Mouse (Mus musculus) Muller cell, postnatal 12 days (primary cell): ENCODE results near the gene Fam198a.

Experiments
- DNase-seq: peaks from one replicate; pipeline ENCODE4 v3.0.0-alpha.2; 2015; ENCODE audit errors: inconsistent ontology term

Fam198a gene

DNA sequence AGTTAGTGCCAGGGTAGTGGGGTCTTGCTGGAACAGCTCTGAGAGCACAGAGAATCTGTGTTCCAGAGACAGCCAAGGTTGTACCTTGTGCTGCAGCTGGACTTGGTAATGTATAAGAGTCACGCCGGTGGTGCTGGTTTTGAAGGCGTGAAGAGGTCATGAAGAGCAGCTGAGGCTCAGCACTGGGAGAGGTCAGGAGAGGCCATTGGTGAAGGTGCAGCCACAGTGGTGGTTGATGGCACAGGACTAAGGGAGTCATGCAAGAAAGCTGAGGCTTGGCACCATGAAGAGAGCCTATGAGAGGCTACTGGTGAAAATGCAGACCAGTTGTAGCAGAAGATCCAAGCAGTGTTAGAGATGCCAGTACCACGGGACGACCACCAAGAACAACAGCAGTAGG, 70.8 kb downstream of the Fam198a start:
- DNase-seq, result no peak

GRCm38 (mm10) chr9:122022776-122023175, 72.0 kb downstream of the Fam198a start:
- peak; percentile 90 for DNase-seq

- peak; percentile 20 for DNase-seq
Observed at GRCm38 (mm10) chr9:122023873-122024272, 73.1 kb downstream of the Fam198a start.

DNA sequence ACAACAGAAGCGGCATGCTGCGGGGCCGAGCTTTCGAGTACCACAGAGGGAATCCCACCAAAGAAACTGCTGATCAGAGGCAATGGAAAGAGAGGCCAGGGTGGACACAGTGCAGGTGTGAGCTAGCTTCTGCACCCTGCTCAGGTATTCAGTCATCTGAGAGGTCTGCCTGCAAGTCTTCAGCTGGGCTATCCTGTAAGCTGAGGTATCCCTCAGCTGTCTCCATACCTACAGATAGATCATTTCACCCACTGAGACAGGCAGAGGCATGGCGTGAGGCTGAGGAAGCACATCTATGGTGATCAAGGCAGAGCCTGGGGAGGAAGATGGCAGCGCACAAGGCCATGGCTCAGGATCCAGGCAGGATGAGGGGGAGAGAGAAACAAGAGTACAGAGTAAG, 73.6 kb downstream of the Fam198a start:
- no peak for DNase-seq

DNA sequence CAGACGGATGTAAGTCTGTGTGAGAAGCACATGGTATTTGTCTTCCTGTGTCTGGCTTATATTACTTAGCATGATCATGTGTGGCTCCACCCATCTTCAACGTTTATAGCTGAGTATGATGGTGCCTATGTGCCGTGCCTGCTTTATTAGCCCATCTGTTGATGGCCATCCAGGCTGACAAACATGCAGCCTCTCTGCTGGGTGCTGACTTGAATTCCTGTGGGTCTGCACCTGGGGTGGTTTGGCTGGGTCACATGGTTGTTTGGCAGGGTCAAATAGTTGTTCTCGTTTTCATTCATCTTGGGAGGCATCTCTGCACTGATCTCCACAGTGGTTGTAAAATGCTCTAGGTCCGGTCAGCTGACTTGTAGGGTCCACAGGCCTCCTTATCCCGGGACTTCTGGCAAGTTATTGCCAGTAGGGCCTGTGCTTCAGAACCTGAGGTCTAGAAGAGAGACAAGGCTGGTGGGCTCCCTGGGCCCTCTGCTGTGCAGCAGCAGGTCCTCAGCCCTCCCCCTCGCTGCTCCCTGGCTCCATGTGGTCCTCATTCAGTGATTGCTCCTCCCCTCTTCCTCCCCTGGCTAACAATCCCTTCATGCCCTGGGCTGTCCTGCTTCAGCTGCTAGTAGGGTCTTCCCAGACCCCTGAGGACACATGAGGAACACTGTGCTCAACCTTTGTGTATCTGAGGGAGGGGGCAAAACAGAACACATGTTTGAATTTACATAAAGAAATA, 75.2 kb downstream of the Fam198a start:
- peak; percentile 70 for DNase-seq

- no peak for DNase-seq
Observed at GRCm38 (mm10) chr9:122027081-122027913, 76.5 kb downstream of the Fam198a start.

- DNase-seq, result no peak
Observed at GRCm38 (mm10) chr9:122027914-122028745, 77.3 kb downstream of the Fam198a start.

DNA sequence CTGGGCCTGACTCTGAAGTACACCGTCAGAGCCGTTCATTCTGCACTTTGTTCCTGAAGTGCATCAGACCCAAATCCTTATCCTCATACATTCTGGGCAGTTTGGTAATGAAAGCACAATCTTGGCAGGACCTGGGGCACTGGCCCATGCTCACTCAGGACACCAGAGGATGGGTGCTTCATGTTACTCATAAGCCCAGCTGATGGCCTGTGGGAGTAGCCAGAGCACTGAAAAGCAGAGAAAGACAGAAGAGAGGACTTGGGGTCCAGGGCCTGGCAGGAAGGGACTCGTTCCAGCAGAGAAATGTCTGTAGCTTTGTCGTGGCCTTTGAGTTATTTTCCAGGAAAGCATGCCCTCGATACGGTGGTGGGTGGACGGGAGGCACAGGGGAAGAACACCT, 79.0 kb downstream of the Fam198a start:
- DNase-seq, result no peak
